Mouse (Mus musculus): Measurements from ENCODE around the gene Ubqln2.

Gene Ubqln2

DNA sequence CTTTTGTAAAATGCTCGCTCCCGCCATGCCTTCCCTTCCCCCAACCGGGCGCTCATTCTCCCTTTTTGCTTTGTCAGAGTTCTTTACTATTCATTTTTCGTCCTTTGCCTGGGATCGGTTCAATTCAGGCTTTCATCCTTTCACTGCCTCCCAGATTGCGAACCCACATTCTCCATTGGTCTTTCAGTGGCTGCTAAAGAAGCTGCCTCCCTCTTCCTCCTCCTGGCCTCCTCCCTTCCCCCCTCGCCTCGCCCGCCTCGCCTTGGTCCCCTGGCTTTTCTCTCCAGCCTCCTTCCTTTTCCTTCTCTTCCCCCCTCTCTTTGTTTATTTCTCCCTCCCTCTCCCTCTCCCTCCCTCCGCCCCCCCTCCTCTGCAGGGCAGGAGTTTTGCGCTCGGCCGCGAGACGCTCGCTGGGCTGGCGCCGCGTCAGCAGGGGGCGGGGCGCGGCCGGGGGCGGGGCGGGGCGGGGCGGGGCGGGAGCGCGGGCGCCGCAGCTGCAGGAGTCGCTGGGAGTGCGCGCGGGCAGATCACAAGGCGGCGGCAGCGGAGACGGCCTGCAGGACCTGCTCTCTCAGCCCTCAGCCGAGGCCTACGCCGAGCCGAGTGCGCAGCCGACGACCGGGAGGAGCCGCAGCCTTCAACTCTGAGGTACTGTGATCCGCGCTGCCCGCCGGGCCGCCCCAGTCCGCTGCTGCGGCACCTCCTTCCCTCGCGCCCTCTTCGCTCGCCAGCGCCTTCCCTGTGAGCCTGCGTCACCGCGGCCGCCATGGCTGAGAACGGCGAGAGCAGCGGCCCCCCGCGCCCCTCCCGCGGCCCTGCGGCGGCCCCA, at the start of gene Ubqln2:
Gene Ubqln2 (plus strand): TSS at position 540 of the 829 bp plus-strand sequence.
- in situ Hi-C loops (cut with MboI, MseI) = no loop called here

DNA sequence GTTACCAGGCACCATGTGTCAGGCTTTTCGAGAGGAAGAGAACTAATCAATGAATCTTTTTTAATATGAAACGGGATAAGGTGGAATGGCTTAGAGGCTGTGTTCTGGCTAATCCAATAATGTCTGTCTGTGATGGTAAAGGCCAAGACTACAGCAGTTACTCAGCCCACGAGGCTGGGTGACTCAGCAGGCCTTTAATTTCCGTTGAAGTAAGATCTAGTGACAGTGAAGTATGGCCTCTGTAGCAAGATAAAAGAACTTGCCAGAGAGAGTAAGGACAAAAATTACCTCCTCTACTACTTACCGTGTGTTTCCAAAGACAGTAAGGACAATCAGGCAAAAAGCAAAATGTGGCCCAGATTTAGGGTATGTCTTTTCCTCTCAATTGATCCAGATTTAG, 46.1 kb upstream of the Ubqln2 start:
- in situ Hi-C loops (cut with MboI, MseI) = no loop called here

DNA sequence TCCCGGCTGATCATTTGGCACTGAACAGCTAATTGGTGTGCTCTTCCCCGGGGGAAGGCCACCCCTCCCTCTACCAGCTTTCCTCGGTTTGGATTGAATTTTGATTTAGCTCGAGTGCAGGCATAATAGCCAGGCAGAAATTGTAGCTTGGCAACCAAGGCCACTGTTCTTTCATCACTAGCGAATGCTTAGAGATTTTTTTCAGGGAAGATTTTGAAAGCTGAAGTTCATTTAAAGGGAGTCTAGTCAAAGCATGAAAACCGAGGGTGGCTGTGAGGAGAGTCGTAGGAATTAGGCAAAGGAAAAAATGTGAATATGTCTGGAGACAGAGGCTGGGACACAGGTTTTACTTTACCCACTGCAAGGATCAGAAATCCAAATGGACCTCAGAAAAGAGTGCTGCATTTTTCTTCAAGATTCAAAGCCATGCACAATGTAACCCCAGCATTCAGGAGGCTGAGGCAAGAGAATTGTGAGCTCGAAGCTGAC, 21.2 kb upstream of the Ubqln2 start:
- in situ Hi-C loops (cut with MboI, MseI) = no loop called here

DNA sequence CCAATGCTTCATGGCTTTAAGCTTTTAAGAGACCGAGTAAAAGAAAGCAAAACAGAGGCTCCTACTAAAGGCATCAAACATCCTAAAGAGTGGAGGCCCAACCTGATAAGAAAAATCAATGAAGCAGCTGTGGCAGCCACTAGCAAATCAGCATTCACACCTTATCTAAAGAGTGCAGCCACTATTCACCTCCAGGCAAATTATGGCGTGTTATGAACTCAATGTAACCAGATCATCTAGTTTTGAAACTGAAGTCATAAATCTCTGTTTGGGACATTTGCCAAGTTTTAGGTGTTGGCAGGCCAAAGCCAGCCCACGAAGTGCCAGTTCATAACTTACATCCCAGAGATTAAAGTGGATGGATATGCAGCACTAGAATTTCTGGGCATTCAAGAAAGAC, 5.7 kb upstream of the Ubqln2 start:
- in situ Hi-C loops (cut with MboI, MseI) = no loop called here

DNA sequence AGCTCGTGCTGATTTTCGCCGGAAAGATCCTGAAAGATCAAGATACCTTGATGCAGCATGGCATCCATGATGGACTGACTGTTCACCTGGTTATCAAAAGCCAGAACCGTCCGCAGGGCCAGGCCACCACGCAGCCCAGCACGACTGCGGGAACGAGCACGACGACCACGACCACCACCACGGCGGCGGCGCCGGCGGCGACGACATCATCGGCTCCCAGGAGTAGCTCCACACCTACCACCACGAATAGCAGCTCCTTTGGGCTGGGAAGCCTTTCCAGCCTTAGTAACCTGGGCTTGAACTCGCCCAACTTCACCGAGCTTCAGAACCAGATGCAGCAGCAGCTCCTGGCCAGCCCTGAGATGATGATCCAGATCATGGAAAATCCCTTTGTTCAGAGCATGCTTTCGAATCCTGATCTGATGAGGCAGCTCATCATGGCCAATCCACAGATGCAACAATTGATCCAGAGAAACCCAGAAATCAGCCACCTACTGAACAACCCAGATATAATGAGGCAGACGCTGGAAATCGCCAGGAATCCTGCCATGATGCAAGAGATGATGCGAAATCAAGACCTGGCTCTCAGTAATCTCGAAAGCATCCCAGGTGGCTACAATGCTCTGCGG, 752 bp downstream of the Ubqln2 start:
- in situ Hi-C loops (cut with MboI, MseI) = no loop called here

DNA sequence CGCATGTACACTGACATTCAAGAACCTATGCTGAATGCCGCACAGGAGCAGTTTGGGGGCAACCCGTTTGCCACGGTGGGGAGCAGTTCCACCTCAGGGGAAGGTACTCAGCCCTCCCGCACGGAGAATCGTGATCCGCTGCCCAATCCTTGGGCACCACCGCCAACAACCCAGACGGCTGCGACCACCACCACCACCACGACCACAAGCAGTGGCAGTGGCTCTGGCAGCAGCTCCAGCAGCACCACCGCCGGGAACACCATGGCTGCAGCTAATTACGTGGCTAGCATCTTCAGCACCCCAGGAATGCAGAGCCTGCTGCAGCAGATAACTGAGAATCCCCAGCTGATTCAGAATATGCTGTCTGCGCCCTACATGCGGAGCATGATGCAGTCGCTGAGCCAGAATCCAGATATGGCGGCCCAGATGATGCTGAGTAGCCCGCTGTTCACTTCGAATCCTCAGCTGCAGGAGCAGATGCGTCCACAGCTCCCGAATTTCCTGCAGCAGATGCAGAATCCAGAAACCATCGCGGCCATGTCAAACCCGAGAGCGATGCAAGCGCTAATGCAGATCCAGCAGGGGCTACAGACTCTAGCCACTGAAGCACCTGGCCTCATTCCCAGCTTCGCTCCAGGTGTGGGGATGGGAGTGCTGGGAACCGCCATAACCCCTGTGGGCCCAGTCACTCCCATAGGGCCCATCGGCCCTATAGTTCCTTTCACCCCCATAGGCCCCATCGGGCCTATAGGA, 1.4 kb downstream of the Ubqln2 start:
- in situ Hi-C loops (cut with MboI, MseI) = no loop called here

DNA sequence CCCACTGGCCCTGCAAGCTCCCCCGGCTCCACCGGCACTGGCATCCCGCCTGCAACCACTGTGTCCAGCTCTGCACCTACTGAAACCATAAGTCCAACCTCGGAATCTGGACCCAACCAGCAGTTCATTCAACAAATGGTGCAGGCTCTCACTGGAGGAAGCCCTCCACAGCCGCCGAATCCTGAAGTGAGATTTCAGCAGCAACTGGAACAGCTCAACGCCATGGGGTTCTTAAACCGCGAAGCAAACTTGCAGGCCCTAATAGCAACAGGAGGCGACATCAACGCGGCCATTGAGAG, 2.0 kb downstream of the Ubqln2 start:
- in situ Hi-C loops (cut with MboI, MseI) = no loop called here

DNA sequence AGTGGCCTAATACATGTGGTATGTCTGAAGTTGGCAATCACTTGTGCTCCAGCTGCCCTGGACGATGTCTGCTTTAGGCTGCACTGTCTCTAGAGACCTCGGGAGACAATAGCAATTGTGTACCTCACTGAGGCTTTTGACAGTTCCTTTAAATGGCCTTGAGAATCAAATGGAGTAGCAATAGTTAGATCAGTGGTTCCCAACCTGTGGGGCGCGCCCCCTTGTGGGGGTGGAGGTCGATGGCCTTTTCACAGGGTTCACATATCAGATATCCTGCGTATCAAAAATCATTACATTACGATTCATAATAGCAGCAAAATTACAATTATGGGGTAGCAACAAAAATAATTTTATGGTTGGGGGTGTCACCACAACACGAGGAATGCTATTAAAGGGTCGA, 7.9 kb downstream of the Ubqln2 start:
- in situ Hi-C loops (cut with MboI, MseI) = no loop called here

DNA sequence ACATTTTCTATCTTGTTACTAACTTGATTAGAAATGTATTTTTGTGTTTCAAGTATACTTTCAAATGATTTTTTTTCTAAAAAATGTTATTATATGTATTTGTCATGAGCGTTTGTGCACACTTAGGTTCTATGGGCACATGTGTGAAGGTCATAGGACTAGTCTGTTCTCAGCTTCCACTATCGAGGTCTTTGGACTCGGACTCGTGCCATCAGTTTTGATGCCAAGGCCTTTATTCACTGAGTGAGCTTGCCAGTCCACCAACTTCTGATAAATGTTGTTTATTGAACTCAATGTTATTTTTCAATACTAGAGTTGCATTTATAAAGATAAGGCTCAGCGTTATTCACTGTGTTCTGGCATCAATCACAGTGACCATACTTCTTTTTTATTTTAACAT, 17.5 kb downstream of the Ubqln2 start:
- in situ Hi-C loops (cut with MboI, MseI) = no loop called here

DNA sequence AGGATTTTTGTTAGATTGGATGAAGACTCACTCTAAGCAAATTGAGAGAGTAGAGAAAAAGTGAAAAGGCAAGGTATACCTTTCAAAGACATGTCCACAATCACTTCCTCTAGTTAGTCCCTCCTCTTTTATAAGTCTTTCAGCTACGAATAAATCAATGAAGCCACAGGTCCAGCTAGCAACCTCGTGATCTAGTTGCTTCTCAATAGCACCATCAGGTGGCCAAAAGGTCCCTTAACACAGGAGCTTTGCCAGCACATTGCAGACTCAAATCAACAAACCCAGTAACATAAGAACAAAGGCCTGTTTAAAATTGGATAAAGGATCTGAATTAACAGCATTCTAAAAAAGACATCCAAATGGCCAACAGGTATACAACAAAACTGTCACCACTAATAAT, 30.4 kb downstream of the Ubqln2 start:
- in situ Hi-C loops (cut with MboI, MseI) = no loop called here

Data from T-helper 1 cell (primary cell).